Mouse (Mus musculus) liver, postnatal 0 days (tissue): ENCODE results near the gene Tars. TPM values are rescaled to one million over a fixed set of nuclear protein-coding genes. Genes with fewer than 3 reads are reported as not detected.
A peak's percentile ranks its signal among the peaks of the same experiment; 100 is the strongest.

Experiments used
- ATAC-seq: fragments of 200-750 bp; cut with Nextera tagmentation; 2 replicates; pipeline ENCODE4 v1.8.0; 2017; ENCODE audit warnings: mild to moderate bottlenecking, moderate library complexity
- DNase-seq: peaks from one replicate; pipeline ENCODE4 v3.0.0-alpha.2; 2016
- H3K27ac ChIP-seq: fragments of 300-500 bp; sonication (generic); 2 replicates; pipeline ENCODE4 v1.5.1; 2014; ENCODE audit warnings: antibody characterized with exemption, moderate library complexity, mild to moderate bottlenecking, low read depth
- H3K27me3 ChIP-seq: fragments of 300-500 bp; sonication (generic); 2 replicates; pipeline ENCODE4 v1.6.1; 2014; ENCODE audit warnings: low read length, control low read depth, mixed read lengths; ENCODE audit not compliant: insufficient read depth
- H3K36me3 ChIP-seq: fragments of 300-500 bp; sonication (generic); replicated peaks from 2 replicates; pipeline ENCODE4 v1.6.1; 2014; ENCODE audit warnings: mild to moderate bottlenecking, control low read depth, low read length, moderate library complexity, mixed read lengths; ENCODE audit not compliant: insufficient read depth
- H3K4me1 ChIP-seq: fragments of 300-500 bp; sonication (generic); 2 replicates; pipeline ENCODE4 v1.6.1; 2014; ENCODE audit warnings: antibody characterized with exemption, mild to moderate bottlenecking, control low read depth; ENCODE audit not compliant: insufficient read depth
- H3K4me2 ChIP-seq: fragments of 300-500 bp; sonication (generic); 2 replicates; pipeline ENCODE4 v1.6.1; 2014; ENCODE audit warnings: low read depth, mild to moderate bottlenecking, low read length, moderate library complexity, mixed read lengths
- H3K4me3 ChIP-seq: fragments of 300-500 bp; sonication (generic); 2 replicates; pipeline ENCODE4 v1.5.1; 2014; ENCODE audit warnings: low read depth, low read length
- H3K9ac ChIP-seq: fragments of 300-500 bp; sonication (generic); replicated peaks from 2 replicates; pipeline ENCODE4 v1.6.1; 2014; ENCODE audit warnings: mild to moderate bottlenecking, moderate library complexity
- H3K9me3 ChIP-seq: fragments of 300-500 bp; sonication (generic); 2 replicates; pipeline ENCODE4 v1.6.1; 2016; ENCODE audit warnings: mild to moderate bottlenecking, control low read depth, low read length, mixed read lengths
- CTCF ChIP-seq: sonication (generic); IDR thresholded peaks from 2 replicates; pipeline ENCODE4 v1.5.1; 2016; ENCODE audit warnings: antibody characterized with exemption, low read depth
- EP300 ChIP-seq: IDR thresholded peaks from 2 replicates; pipeline ENCODE4 v1.6.1; 2016; ENCODE audit warnings: antibody characterized with exemption, low read depth, mild to moderate bottlenecking
- WGBS: fragments of 180-500 bp; shearing (Covaris S2); extraction: QIAGEN DNeasy Blood & Tissue Kit; methylation state at CpG from one replicate; pipeline ENCODE4 v1.1.7; 2014; ENCODE audit not compliant: insufficient replicate concordance; 5-methylcytosine and 5-hydroxymethylcytosine counted together
- polyA plus RNA-seq: library from polyadenylated mRNA; unstranded; fragments of >200 nt; fragmentation: Nextera tagmentation; extraction: Ambion mirVana; gene quantifications from 2 replicates; pipeline ENCODE4 v1.2.1, GENCODE M21; 2015

Tars gene
- polyA plus RNA-seq: 25.3 and 27.1 TPM in 2 replicates

DNA sequence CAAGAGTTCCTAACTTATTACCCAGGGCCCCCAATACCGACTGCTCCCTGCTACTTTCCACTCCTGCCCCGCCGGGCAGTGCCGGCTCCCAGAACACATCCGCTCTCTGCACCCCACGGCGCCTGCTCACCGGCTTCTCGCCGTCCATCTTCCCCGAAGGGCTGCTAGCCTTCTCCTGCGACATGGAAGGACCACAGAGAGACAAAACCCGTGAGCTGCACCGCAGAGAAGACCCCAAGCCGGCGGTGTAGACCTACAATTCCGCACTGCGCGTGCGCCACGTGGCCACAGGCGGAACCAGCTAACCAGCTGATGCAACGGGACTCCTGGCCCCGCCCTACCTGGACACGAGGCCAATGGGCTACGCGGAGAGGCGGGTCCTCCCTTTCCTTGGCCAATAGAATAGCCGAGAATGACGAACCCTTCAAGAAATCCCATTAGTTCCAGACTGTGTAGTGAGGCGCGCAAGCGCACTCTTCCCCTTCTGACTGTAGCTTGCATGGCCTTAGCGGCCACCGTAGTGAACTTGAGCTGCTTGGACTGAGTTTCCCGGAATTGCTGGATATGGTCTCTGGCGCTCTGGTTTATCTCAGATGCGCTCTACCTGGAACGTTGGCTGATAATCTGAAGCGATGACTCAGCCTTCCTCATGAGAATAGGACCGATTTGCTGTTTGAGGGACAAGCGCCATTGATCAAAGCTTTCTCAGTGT lies at the start of gene Tars:
Gene Tars, minus strand, starts transcription at position 310 of the 712 bp plus-strand sequence.
- DNase-seq: peak; percentile 97
- Histone ChIP-seq H3K9ac (peak within 1 kb of the TSS; percentile 88), H3K4me1 (peaks cover 15% of the 10 kb centered on the region), H3K4me3 (peak within 1 kb of the TSS; percentile 90), H3K9me3 (no peaks in the 10 kb centered on the region), H3K4me2 (peak within 1 kb of the TSS; percentile 68), H3K36me3 (peaks cover 8% of the 10 kb centered on the region), H3K27ac (peak within 1 kb of the TSS; percentile 91), H3K27me3 (no peaks in the 10 kb centered on the region)
- WGBS: 2% methylated on average over 42 of the region's 42 CpGs
- ATAC-seq: peak; percentile 99
- TF ChIP-seq EP300: peak; percentile 51; the same call in 1 of the 2 replicates
- peak; percentile 11; the same call in 1 of the 2 replicates for TF ChIP-seq CTCF

GRCm38 (mm10) chr15:11437361-11437760 lies 37.9 kb upstream of the Tars start:
- no peaks in the 10 kb centered on the region for H3K9me3 ChIP-seq
- no peak for TF ChIP-seq EP300
- TF ChIP-seq CTCF: no peak
- no peak overlapping the region for H3K27ac ChIP-seq
- no peak overlapping the region for H3K4me2 ChIP-seq
- DNase-seq: no peak
- no peak overlapping the region for H3K4me3 ChIP-seq
- H3K27me3 ChIP-seq: no peaks in the 10 kb centered on the region
- no peaks in the 10 kb centered on the region for H3K36me3 ChIP-seq
- no peak overlapping the region for H3K9ac ChIP-seq
- H3K4me1 ChIP-seq: no peaks in the 10 kb centered on the region
- ATAC-seq: no peak
- WGBS: 69% methylated on average over 4 of the region's 4 CpGs

GRCm38 (mm10) chr15:11436709-11437280 lies 37.3 kb upstream of the Tars start:
- no peak for ATAC-seq
- no peaks in the 10 kb centered on the region for H3K4me1 ChIP-seq
- no peak overlapping the region for H3K4me3 ChIP-seq
- no peak for TF ChIP-seq CTCF
- TF ChIP-seq EP300: no peak
- WGBS: 88% methylated on average over 15 of the region's 15 CpGs
- DNase-seq: no peak
- no peak overlapping the region for H3K9ac ChIP-seq
- no peak overlapping the region for H3K27ac ChIP-seq
- H3K9me3 ChIP-seq: no peaks in the 10 kb centered on the region
- H3K27me3 ChIP-seq: no peaks in the 10 kb centered on the region
- H3K36me3 ChIP-seq: no peaks in the 10 kb centered on the region
- no peak overlapping the region for H3K4me2 ChIP-seq

- Histone ChIP-seq H3K9me3 (no peaks in the 10 kb centered on the region), H3K27me3 (no peaks in the 10 kb centered on the region), H3K27ac (no peak overlapping the region), H3K9ac (no peak overlapping the region), H3K4me3 (no peak overlapping the region), H3K4me2 (no peak overlapping the region), H3K36me3 (no peaks in the 10 kb centered on the region), H3K4me1 (no peaks in the 10 kb centered on the region)
- ATAC-seq (no peak), DNase-seq (no peak)
- 76% methylated on average over 2 of the region's 2 CpGs for WGBS
- TF ChIP-seq EP300 (no peak), CTCF (no peak)
These were observed 27.4 kb upstream of the Tars start for GRCm38 (mm10) chr15:11426899-11427298.

DNA sequence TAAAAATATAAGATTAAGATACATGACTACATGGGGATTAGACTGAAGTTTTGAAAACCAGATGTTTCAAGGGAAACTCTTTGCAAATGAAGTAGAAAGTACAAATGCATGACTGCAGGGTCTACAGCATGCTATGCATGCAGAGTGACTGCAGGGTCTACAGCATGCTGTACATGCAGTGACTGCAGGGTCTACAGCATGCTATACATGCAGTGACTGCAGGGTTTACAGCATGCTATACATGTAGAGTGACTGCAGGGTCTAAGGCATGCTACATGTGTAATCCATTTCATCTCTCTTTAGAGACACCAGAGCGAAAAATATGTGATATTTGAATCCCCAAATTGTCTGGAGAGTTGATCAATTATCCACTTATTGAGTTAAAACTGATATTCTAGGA lies 14.0 kb upstream of the Tars start:
- Histone ChIP-seq H3K9me3 (no peaks in the 10 kb centered on the region), H3K36me3 (no peaks in the 10 kb centered on the region), H3K27me3 (no peaks in the 10 kb centered on the region), H3K4me1 (no peaks in the 10 kb centered on the region), H3K4me2 (no peak overlapping the region), H3K27ac (no peak overlapping the region), H3K4me3 (no peak overlapping the region), H3K9ac (no peak overlapping the region)
- ATAC-seq (no peak), DNase-seq (no peak)
- TF ChIP-seq CTCF: no peak
- TF ChIP-seq EP300: no peak
- 67% methylated on average over 1 of the region's 1 CpGs for WGBS

DNA sequence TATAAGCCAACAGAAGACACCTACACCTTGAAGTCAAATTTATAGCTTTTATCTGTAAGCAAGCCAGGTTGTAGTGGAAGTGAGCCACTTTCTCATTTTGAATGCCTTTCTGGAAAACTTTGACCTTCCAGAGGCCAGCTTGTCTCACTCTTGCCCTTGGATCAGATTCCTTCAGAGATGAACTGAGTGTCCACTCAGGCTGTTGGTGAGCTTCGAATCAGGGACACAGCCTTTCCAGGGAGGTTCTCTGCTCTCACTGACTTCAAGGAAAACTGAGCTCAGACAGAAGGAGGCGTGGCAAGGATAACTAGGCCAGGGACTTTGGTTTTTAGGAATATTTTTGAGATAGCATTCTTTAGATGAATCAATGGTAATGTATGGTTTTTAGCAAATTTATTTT lies 13.1 kb upstream of the Tars start:
- H3K4me2 ChIP-seq: no peak overlapping the region
- H3K4me1 ChIP-seq: no peaks in the 10 kb centered on the region
- H3K27me3 ChIP-seq: no peaks in the 10 kb centered on the region
- ATAC-seq (no peak), DNase-seq (no peak)
- no peak overlapping the region for H3K9ac ChIP-seq
- no peaks in the 10 kb centered on the region for H3K36me3 ChIP-seq
- no peak overlapping the region for H3K4me3 ChIP-seq
- 63% methylated on average over 2 of the region's 2 CpGs for WGBS
- H3K9me3 ChIP-seq: no peaks in the 10 kb centered on the region
- no peak for TF ChIP-seq EP300
- TF ChIP-seq CTCF: no peak
- H3K27ac ChIP-seq: no peak overlapping the region
